Mouse (Mus musculus) inflammation-experienced regulatory T-cells, adult 6 months (primary cell): Measurements from ENCODE around the gene Zfp354c. TPM values are rescaled to one million over a fixed set of nuclear protein-coding genes. Genes with fewer than 3 reads are reported as not detected.

Experiments
- ATAC-seq: one replicate; pipeline ENCODE4 v1.8.0; 2017
- polyA plus RNA-seq, 3 experiments: library from polyadenylated mRNA; unstranded; fragments of 100-300 nt; shearing (Covaris generic); gene quantifications; one replicate each; pipeline ENCODE4 v1.2.1; 2017

Zfp354c gene
- 1 to 10 TPM in 2 of 3 experiments, under 1 TPM in 1; 0.65 to 2.6 (median 1.4) TPM for polyA plus RNA-seq

- peak; percentile 95 for ATAC-seq
Measured at GRCm38 (mm10) chr11:50827010-50827953, at the start of gene Zfp354c. Gene Zfp354c, minus strand, starts transcription at chr11:50827724.

GRCm38 (mm10) chr11:50850989-50851601, 23.6 kb upstream of the Zfp354c start:
- no peak for ATAC-seq

- no peak for ATAC-seq
Measured at GRCm38 (mm10) chr11:50850177-50850735, 22.7 kb upstream of the Zfp354c start, which contains the start of gene Grm6. Gene Grm6, plus strand, starts transcription at chr11:50850685.

GRCm38 (mm10) chr11:50849310-50849709, 21.8 kb upstream of the Zfp354c start:
- ATAC-seq: no peak

GRCm38 (mm10) chr11:50848520-50849137, 21.1 kb upstream of the Zfp354c start:
- no peak for ATAC-seq

GRCm38 (mm10) chr11:50847047-50847446, 19.5 kb upstream of the Zfp354c start:
- no peak for ATAC-seq

- no peak for ATAC-seq
Measured at GRCm38 (mm10) chr11:50845951-50846350, 18.4 kb upstream of the Zfp354c start.

DNA sequence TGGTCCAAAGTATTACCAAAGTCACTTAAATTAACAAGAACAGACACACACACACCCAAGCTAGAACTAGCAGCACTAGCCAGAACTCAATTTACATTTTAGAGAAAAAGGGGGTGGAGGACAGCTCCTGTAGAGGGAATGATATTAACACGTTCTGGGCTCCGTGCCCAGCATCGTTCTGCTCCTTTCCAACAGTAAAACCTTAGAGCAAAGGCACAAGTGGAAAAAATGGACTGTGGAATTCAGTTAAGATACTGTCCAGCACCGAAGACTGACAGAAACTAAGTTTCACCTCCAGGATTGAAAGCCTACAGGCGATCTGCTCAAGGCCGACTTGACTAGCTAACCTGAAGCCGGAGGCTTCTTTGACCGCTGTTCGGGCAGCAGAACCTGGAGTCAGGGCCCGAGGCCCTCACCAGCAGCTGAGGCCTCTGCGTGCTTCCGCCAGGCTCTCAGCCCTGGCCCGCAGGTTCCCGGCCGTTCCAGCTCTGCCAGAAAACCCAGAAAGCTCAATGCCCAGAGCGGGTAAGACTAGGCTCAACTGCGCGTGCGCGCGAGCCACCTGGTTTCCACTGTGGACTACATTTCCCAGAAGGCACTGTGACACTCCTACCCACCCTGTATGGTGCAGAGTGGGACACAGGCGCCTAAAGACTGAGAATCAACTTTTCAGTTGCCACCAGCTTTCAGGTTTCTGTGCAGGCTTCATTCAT, 13.7 kb upstream of the Zfp354c start, which contains the start of gene Zfp879:
Gene Zfp879 (minus strand): TSS at position 530 of the 713 bp plus-strand sequence.
- ATAC-seq: no peak

DNA sequence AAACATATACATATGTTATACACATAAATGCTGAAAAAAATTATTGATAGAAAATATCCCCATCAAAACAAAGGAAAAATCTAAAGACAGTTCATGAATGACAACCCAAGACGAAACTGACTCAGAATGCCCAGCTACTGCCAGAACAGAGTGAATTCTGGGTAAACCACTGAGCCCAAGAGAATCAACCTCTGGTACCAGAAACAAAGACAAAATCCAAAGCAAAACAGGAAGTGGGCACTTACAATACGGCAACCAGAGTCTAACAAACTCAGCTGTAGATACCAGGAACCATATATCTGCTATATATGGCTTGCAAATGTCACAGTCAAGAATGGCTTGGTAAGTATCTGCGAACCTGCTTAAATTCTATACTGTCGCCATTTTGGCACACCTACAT, 8.2 kb upstream of the Zfp354c start:
- peak; percentile 75 for ATAC-seq

DNA sequence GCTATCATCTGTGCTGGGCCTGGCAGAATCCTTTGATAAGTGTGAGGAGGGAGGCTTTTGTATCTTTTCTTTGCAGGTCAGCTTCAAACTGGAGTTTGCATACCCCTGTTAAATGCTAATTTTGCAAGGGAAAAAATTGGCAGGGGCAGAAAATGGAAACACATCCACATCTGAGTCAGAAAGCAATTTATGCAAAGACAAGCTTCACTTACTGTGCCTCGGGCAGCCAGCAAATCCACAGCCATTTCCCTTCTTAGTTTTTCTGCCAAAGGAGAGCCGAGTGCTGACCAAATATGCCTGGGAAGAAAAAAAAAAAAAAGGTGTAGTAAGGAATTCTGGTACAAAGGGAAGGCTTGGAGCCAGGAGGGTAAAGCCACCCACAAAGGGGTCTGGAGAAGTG, 1.3 kb downstream of the Zfp354c start:
- no peak for ATAC-seq

GRCm38 (mm10) chr11:50814233-50814632, 13.3 kb downstream of the Zfp354c start:
- ATAC-seq: no peak

DNA sequence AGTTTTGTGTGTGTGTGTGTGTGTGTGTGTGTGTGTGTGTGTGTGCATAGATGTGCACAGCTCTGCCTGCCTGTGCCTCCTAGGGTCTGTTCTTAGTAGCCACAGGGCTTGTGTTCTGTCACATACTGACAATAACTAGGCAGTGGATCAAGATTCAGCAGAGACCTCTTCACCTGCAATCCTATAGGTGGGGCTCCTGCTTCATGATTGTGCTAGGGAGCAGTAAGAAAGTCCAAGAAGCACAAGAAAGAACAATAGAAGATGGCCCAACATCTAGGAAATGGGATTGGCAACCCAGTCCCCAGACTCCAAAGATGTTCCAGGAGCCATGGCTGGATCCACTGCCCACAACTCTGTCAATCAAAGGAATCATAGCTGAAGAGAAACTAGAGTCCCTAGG, 28.7 kb downstream of the Zfp354c start:
- ATAC-seq: no peak

- no peak for ATAC-seq
Measured at GRCm38 (mm10) chr11:50797674-50798073, 29.9 kb downstream of the Zfp354c start.

DNA sequence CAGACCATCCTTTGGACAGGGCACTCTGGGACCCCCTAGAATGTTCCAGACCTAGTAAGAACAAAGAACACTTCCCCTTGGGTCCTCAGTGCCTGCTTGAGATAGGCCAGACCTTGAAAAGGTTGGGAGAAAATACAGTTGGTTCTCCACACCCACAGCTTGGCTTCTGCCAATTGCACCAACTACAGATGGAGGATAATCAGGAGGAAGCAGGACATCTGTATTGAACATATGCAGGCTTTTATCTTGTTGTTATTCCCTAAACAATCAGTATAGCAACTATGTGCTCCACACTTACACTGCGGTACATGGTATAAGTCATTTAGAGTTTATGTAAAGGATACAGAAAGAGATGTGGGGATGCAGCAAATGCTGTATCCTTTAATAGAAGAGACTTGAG, 56.5 kb downstream of the Zfp354c start:
- ATAC-seq: no peak

- ATAC-seq: no peak
Measured at GRCm38 (mm10) chr11:50768995-50769749, 58.4 kb downstream of the Zfp354c start.

- no peak for ATAC-seq
Measured at GRCm38 (mm10) chr11:50767039-50767438, 60.5 kb downstream of the Zfp354c start.

GRCm38 (mm10) chr11:50766461-50766860, 61.1 kb downstream of the Zfp354c start:
- ATAC-seq: no peak
